Mouse (Mus musculus): ENCODE results near the gene Tpm1.
A peak's percentile ranks its signal among the peaks of the same experiment; 100 is the strongest.

Tpm1 gene

DNA sequence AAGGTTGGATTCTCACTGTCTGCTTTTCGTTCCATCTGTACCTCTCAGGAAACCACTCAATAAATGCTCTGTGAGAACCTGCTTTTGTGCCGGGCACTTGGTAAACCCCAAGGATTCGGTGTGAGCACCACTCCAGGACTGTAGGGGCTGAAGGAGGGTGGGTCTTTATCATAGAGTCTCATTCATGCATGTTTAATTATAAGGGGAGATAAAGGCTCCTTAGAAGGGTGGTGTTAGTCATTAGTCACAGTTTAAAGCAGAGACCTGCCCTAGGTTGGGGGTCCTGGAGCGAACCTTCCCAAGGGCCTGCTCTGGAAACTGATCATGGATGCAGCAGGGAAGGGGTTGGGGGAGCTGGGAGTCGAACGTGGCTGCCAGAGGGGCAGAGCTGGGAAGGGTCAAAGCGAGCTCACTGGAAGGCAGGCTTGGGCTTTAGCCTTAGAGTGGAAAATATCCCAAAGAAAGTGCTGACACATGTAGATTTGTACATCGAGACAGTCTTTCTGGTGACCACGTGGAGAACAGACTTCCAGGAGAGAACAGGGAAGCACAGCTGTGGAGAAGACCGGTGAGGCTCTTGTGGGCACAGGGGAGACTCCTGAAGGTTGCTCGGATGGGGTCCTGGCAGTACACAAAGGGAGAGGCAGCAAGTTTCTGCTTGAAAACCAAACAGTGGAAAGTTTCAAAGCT lies 60.9 kb downstream of the Tpm1 start:
- DNase-seq (ENCODE audit: low spot score): peak; percentile 55

DNA sequence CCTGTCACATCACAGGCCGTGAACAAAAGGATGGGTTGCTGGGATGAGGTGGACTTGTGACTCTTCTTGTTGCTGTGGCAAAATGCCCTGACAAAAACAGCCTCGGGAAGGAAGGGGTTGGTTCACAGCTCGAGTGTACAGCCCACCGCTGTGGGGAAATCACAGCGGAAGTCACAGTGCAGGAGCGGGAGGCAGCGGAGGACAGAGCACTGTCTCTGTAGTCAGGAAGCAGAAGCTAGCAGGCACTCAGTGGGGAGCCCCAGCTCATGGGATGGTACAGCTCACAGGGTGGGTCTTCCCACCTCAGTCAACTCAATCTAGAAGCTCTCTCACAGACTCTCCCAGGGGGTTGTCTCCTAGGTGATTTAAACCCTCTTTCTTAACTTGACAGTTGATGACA lies 63.8 kb downstream of the Tpm1 start:
- DNase-seq (ENCODE audit: low spot score): no peak

DNA sequence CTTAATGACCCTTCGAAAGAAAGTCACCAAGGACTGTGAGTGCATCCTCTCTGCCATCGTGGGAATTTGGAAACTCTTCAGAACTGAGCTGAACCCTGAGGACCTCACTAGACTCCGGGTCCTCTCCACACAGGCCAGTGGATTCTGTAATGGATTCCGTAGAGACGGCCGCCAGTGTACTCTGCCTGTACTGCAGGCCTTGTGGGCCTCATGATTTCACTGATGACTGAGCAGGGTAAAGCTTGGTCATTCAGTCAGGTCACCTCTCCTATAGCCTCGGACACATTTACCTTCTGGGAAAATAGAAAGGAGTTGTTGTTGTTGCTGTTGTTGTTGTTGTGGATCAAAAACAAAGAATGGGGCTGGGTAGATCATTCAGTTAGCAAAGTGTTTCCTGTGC lies 67.1 kb downstream of the Tpm1 start:
- no peak for DNase-seq (ENCODE audit: low spot score)

DNA sequence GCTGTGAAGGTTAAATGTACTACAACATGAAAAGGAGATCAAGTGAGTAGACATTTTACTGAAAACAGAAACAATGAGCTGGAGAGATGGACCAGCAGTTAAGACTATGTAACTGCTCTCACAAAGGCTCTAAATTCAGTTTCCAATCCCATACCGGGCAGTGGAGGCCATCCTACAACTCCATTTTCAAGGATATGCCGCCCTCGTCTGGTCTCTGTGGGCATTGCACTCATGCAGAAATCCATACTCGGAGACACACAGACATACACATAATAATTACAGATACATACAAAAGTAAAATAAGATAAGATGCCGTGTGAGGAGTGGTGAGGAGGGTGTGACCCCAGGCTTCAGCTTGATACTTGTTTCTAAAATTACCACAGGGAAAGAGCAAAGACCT lies 68.7 kb downstream of the Tpm1 start:
- DNase-seq (ENCODE audit: low spot score): peak; percentile 44

DNA sequence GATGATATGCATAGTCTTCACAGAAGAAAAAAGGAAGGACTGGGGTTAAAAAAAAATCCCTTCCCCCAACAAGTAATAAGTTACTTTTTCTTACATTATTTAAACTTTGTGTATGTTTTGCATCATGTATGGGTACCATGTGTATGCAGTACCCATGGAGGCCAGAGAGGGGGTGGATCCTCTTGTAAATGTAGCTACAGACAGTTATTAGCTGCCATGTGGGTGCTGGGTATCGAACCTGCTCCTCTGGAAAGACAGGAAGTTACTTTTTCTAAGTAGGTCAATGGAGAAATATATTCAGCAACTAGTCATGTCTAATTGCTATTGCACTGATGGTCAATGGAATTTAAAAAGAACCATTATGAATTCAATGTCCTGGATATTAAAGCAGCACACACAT lies 70.7 kb downstream of the Tpm1 start:
- no peak for DNase-seq (ENCODE audit: low spot score)

DNA sequence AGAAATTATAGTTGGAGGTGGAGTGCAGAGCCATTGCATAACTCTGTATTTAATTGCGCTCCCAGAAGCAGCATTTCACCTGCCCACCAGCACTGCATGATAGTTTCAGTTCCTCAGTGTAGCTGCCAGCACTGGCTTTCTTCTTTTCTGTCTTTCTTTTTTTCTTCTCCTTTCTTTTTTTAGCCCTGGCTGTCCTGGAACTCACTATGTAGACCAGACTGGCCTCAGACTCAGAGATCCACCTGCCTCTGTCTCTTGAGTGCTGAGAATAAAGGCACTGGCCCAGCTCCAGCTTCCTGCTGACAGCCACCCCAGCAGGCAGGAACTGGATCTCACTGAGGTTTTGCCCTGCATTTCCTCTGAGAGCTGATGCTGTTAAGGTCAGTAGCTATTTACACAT lies 71.2 kb downstream of the Tpm1 start:
- DNase-seq (ENCODE audit: low spot score): no peak

DNA sequence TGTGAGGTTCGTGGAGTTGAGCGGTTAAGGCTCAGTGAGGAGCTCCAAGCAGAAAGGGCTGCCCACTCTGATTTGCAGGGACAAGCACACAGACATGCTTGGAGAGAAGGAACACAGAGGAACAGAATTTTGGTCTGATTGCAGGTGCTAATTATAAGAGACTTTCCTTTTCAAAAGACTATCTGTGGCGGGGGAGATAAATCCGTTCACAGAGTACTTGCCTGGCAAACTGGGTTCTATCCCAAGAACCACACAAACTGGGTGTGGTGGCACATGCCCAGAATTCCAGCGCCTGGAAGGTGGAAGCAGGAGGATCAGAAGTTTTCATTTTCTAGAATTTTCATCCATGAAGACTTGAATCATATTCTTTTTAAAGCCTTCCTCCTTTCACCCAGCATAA lies 72.1 kb downstream of the Tpm1 start:
- no peak for DNase-seq (ENCODE audit: low spot score)

DNA sequence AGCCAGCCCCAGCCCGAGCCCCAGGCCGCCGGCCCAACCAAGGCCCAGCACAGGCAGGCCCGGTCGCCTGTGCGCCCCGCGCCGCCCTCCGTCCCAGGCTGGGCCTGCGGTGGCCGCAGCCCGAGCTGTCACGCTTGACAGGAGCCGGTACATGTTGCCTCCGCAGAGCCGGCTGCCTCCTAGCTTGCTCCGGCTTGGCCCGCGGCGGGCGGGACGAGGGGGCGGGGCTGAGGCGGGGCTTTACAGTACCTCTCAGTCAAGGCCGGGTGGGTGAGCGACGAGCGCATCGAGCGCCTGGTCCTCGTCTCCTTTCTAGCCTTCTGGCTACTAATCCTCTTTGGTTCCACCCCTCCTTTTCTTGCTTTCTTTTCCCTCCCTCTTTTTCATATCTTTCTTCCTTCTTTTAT lies 74.0 kb downstream of the Tpm1 start, which contains the start of gene Lactb:
Gene Lactb (minus strand): TSS at position 246 of the 407 bp plus-strand sequence.
- peak; percentile 93 for DNase-seq (ENCODE audit: low spot score)

DNA sequence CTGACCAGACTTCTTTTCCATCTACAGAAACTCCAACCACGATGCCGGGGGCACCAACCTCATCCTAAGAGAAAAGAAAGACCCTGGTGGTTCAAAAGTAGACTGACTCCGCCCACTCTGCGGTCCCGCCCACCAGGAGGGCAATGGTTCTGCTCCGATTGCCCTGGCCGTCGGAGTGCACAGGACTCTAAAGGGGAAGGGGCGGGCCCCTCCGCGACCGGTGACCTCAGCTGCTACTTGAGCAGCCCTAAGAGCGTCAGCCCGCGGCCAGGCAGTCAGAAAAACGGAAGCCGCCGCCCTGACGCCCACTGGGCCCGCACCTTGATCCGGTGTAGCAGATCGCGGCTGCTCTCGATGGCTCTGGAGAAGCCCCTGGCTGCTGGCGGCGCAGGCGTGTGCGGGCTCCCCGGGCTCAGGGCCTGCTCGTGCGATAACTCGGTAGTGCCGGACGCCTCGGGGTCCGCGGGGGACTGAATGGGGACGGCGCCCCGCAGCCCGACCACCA lies 74.4 kb downstream of the Tpm1 start:
- DNase-seq (ENCODE audit: low spot score): peak; percentile 89

Data from yolk sac, embryonic 10.5 days (tissue).